Mouse (Mus musculus): ENCODE results near the gene P2rx4. TPM values are rescaled to one million over a fixed set of nuclear protein-coding genes. Genes with fewer than 3 reads are reported as not detected.

Gene P2rx4
- total RNA-seq, 2 experiments from 2014 or later, result 14.9 to 16.7 TPM

GRCm38 (mm10) chr5:122700109-122700836 is 7.1 kb upstream of the P2rx4 start:
- DNase-seq (ENCODE audit: low spot score in 2 of 2), result no peak
- intact Hi-C loops (cut with DNase I), result no loop called here

GRCm38 (mm10) chr5:122700837-122701212 is 6.5 kb upstream of the P2rx4 start:
- no peak for DNase-seq (ENCODE audit: low spot score in 2 of 2)
- intact Hi-C loops (cut with DNase I), result no loop called here

- no peak for DNase-seq (ENCODE audit: low spot score in 2 of 2)
- intact Hi-C loops (cut with DNase I), result no loop called here
Observed at GRCm38 (mm10) chr5:122702156-122702555, 5.2 kb upstream of the P2rx4 start.

- no peak for DNase-seq (ENCODE audit: low spot score in 2 of 2)
- intact Hi-C loops (cut with DNase I), result no loop called here
Observed at GRCm38 (mm10) chr5:122703574-122703973, 3.8 kb upstream of the P2rx4 start.

- intact Hi-C loops (cut with DNase I), result no loop called here
- no peak for DNase-seq (ENCODE audit: low spot score in 2 of 2)
Observed at GRCm38 (mm10) chr5:122704571-122704970, 2.8 kb upstream of the P2rx4 start.

- intact Hi-C loops (cut with DNase I), result no loop called here
- no peak for DNase-seq (ENCODE audit: low spot score in 2 of 2)
Observed at GRCm38 (mm10) chr5:122705174-122705573, 2.2 kb upstream of the P2rx4 start.

- intact Hi-C loops (cut with DNase I), result loop anchor here (2.0 kb wide), 1 partner anchor 54 kb away; no protein-coding TSS in a partner anchor
- no peak for DNase-seq (ENCODE audit: low spot score in 2 of 2)
Observed at GRCm38 (mm10) chr5:122706917-122707275, 448 bp upstream of the P2rx4 start.

GRCm38 (mm10) chr5:122708819-122709218 is 1.5 kb downstream of the P2rx4 start:
- no peak for DNase-seq (ENCODE audit: low spot score in 2 of 2)
- intact Hi-C loops (cut with DNase I), result no loop called here

GRCm38 (mm10) chr5:122715723-122716122 is 8.4 kb downstream of the P2rx4 start:
- intact Hi-C loops (cut with DNase I), result no loop called here
- DNase-seq (ENCODE audit: low spot score in 2 of 2), result no peak

GRCm38 (mm10) chr5:122716793-122717192 is 9.4 kb downstream of the P2rx4 start:
- intact Hi-C loops (cut with DNase I), result no loop called here
- DNase-seq (ENCODE audit: low spot score in 2 of 2), result no peak

- DNase-seq (ENCODE audit: low spot score in 2 of 2), result no peak
- intact Hi-C loops (cut with DNase I), result no loop called here
Observed at GRCm38 (mm10) chr5:122718400-122718799, 11.1 kb downstream of the P2rx4 start.

GRCm38 (mm10) chr5:122719168-122719567 is 11.8 kb downstream of the P2rx4 start:
- DNase-seq (ENCODE audit: low spot score in 2 of 2), result no peak
- intact Hi-C loops (cut with DNase I), result no loop called here

GRCm38 (mm10) chr5:122725453-122725852 is 18.1 kb downstream of the P2rx4 start:
- no peak for DNase-seq (ENCODE audit: low spot score in 2 of 2)
- intact Hi-C loops (cut with DNase I), result loop anchor here (5.0 kb wide), 4 partner anchors 83 to 323 kb away; partner anchors contain the start of genes Anapc7, Atp2a2 and P2rx7

GRCm38 (mm10) chr5:122726068-122726467 is 18.7 kb downstream of the P2rx4 start:
- intact Hi-C loops (cut with DNase I), result loop anchor here (5.0 kb wide), 4 partner anchors 84 to 324 kb away; partner anchors contain the start of genes Anapc7, Atp2a2 and P2rx7
- DNase-seq (ENCODE audit: low spot score in 2 of 2), result peak; percentile 76 to 90

GRCm38 (mm10) chr5:122726595-122726994 is 19.3 kb downstream of the P2rx4 start:
- no peak for DNase-seq (ENCODE audit: low spot score in 2 of 2)
- intact Hi-C loops (cut with DNase I), result loop anchor here (5.0 kb wide), 4 partner anchors 84 to 324 kb away; partner anchors contain the start of genes Anapc7, Atp2a2 and P2rx7

GRCm38 (mm10) chr5:122727096-122727495 is 19.8 kb downstream of the P2rx4 start:
- intact Hi-C loops (cut with DNase I), result loop anchor here (5.0 kb wide), 4 partner anchors 85 to 325 kb away; partner anchors contain the start of genes Anapc7, Atp2a2 and P2rx7
- no peak for DNase-seq (ENCODE audit: low spot score in 2 of 2)

GRCm38 (mm10) chr5:122730776-122731175 is 23.4 kb downstream of the P2rx4 start:
- no peak for DNase-seq (ENCODE audit: low spot score in 2 of 2)
- intact Hi-C loops (cut with DNase I), result no loop called here

GRCm38 (mm10) chr5:122731321-122731720 is 24.0 kb downstream of the P2rx4 start:
- intact Hi-C loops (cut with DNase I), result no loop called here
- DNase-seq (ENCODE audit: low spot score in 2 of 2), result peak; percentile 61 to 63

- DNase-seq (ENCODE audit: low spot score in 2 of 2), result no peak
- intact Hi-C loops (cut with DNase I), result no loop called here
Observed at GRCm38 (mm10) chr5:122731991-122732673, 24.8 kb downstream of the P2rx4 start.

- DNase-seq (ENCODE audit: low spot score in 2 of 2), result no peak
Observed at GRCm38 (mm10) chr5:122733881-122734280, 26.5 kb downstream of the P2rx4 start.

GRCm38 (mm10) chr5:122735853-122736252 is 28.5 kb downstream of the P2rx4 start:
- intact Hi-C loops (cut with DNase I), result no loop called here
- DNase-seq (ENCODE audit: low spot score in 2 of 2), result no peak

More at GRCm38 (mm10) chr5:122733881-122734280, 26.5 kb downstream of the P2rx4 start:
- intact Hi-C loops (cut with DNase I), result no loop called here
